Mouse (Mus musculus) liver, embryonic 14.5 days (tissue): Measurements from ENCODE around the gene Sgk1.

Experiments
- CTCF ChIP-seq: IDR thresholded peaks from 2 replicates; pipeline ENCODE4 v1.5.1; 2016; ENCODE audit warnings: antibody characterized with exemption, low read depth, control low read depth
- EP300 ChIP-seq: IDR thresholded peaks from 2 replicates; pipeline ENCODE4 v1.6.1; 2016; ENCODE audit warnings: antibody characterized with exemption, low read depth

DNA sequence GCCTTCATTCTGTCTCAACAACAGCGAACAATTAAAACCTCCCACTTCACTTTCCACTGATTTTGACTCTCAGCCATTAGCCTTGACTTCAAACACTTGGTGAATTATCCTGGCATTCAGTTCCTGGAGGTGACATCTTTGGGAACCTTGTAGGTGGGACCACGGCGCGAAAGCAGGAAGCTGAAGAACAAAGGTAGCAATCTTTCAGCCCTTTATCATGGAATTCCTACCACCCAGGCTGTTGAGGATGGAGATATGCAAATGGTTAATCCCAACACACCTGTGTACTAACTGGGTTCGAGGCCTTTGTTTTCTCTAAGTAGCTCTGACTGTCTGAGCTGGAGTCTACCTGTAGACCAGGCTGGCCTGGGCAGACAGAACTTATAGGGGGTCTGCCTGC is 106.5 kb downstream of the Sgk1 start:
- TF ChIP-seq EP300 (no peak), CTCF (no peak)
